Mouse (Mus musculus) kidney, postnatal 36 days (tissue): Measurements from ENCODE around the gene Cep128.

Experiments
- DNase-seq, 2 experiments: peaks; one replicate each; pipeline ENCODE4 v3.0.0; 2021 to 2022; ENCODE audit warnings: mixed read lengths in 2 of 2

The Cep128 gene

DNA sequence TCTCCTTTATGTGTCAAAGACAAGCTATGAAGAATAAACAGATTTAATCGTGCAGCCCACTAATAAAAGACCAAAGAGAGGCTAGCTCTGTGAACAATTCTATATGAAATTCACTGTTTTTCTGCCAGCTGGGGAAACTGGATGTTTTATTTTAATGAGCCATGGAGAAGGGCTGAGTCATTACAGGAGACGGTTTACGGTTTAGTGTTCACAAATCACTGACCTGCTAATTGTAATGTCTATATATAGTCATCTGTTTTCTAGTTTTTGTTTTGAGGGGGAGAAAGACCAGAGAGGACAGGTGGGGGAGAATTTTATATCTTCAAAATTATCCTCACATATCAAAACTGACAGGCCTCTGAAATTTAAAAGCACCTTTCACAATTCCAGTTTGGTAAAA lies 212.6 kb downstream of the Cep128 start:
- no peak for DNase-seq

DNA sequence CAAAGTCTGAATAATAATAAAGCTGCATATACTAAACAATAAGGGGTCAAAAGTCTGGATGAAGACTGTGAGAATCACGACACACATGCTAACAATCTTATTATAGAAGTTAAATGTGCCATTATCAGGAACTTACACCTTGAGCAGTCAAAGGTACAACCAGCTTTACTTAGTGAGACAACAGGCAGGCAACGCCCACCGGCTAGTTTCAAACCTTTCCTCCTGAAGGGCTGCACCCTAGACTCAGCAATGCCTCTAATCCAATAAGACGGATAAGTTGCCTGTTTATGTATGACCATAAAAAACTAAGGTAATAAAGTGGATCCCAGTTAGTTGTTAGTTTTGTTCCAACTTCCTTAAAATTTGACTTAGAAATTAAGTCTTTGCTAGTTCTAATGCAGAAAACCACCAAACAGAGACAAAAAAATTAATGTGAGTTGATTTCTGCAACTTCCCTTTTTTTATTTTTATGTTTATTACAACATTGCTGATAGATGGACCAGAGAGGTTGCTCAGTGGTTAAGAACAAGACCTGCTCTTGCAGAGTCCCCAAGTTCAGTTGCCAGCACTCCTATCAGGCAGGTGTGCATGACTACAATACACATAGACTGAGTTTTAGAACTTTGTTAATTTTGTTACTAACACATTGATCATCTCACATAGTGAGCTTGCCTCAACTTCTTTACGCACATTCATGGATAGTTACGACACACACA lies 223.0 kb downstream of the Cep128 start:
- no peak for DNase-seq

DNA sequence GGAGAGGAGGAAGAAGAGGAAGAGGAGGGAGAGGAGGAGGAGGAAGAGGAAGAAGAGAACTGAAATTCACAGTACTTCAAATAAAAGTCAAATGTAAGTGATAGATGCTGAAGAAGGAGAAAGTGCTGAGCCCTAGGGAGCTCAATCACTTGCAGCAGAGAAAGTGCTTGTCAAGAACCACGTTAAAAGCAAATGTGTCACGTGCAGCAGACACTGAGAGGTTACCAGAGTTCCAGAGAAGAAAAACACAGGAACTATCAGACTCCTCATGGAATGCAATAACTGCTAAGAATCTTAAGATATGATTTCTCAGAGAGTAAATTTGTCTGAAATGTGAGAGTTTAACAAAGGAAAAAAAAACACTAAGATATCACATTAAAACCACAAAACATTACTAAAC lies 225.7 kb downstream of the Cep128 start:
- no peak for DNase-seq

DNA sequence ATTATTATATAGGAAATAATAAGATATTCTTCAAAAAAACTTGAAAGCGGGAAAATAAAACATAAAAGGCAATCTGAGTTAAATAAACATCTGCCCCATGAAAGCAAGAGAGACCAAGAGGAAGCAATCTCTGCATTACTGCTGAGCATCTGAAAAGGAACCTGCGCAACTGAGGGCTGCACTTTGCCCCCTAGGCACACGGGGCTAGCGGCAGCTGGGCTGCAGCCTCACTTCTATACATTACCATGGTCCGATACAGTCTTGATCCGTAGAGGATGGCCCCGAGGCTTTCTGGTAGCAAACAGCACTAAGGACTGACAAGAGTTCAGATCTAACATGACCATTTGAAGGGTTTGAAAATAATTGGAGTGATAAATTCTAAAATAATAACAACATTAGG lies 230.2 kb downstream of the Cep128 start:
- DNase-seq, result no peak

DNA sequence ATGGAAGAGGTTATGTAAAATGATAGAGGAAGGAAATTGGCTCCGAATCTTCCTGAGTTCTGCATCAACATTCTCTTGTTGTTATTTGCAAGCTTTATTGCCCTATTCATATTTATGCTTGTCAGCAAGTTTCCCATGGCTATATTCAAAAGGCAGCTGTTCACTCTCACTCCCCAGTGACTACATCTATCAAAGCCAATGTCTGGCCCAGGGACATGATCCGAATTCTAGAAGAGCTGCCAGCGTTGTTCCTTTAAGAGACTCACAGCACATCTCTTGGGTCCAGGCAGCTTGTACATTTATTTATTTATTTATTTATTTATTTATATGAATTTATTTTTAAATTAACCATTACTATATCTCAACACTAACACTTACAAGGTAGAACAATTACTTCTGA lies 235.1 kb downstream of the Cep128 start:
- DNase-seq, result no peak

DNA sequence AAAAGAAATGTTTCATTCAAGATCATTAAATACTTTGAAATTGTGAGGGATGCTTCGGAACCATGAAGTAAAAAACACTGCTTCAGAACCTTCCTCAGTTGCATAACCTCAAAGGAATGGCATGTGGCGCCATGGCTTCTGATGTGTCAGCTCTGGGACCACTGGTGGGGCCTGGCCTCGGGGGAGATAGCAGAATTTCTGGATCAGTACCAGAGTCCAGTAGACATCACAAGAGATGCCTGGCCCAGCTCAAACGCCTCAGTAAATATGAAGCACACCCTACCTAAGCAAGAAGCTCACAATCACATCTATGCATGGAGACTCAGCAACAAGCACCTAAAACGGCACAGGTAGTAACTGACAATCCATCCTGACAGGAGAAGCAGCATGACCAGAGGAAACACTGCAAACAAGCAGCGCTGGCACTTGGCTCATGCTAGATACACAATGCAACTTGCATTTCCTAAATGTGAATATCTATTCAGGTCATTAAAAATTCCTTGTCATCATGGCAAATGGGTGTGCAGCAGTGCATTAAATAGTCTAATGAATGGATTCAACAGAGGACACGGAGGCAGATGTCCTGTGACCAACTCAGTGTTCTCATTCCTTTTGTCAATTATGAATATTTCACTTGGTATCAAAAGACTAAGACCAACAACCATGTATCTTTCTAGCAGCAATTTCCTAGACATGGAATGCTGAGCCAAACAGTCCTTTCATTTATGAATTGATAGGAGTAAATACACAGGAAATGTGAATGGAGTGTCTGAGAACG lies 249.3 kb downstream of the Cep128 start:
- no peak for DNase-seq

DNA sequence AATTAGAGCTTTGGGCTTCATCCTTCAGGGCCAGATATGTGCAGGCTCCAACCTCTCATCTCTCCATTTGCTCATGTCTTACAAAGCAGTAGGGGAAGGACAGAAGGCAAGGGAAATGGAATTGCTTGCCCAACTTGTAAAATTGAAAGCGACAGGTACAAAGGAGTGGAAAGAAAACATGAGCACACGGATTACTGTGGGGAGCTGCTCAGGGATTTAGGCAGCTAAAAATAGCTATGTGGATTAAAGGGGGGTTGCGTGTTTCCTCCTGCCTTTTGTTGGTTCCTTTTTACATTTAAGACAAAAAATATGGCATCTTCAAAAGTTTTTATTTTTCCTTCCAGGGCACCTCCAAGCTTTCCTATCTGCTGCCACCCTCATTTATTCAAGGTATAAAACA lies 269.2 kb downstream of the Cep128 start:
- DNase-seq, result no peak

DNA sequence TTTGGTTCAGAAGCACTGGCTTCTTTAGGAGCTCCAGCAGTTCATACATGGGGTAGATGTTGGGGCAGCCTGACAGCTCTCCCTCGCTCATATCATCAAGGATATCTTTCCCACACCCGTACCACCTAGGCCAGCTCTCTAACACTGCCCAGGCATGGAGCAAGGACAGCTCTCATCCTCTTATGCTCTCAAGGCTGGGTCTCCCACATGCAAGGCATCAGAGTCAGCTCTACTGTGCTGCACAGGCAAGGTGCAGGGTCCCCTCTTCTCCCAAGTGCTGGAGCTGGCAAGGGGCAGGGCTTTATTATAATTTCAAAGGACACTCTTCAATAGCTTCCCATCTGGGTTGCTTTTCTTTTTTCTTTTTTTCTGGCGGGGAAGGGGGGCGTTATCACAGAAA lies 280.9 kb downstream of the Cep128 start:
- no peak for DNase-seq

DNA sequence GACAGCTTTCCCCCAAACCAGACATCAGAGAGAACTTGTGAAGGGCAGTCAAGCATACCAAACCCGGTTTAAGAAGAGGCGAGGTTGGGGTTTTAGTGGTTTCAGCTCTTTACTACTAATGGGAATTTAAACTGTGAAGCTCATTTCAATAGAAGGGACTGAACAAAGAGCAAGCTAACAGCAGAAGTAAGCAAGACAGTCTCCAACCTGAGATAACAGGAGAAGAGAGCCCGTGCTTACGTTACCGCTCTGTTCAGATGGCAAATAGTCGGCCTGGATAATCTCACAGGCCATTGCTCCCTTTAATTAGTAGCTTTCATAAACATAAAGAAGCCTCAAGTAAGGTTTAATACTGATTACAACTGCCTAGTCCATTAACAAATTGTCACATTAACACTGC lies 286.3 kb downstream of the Cep128 start:
- DNase-seq, result no peak

DNA sequence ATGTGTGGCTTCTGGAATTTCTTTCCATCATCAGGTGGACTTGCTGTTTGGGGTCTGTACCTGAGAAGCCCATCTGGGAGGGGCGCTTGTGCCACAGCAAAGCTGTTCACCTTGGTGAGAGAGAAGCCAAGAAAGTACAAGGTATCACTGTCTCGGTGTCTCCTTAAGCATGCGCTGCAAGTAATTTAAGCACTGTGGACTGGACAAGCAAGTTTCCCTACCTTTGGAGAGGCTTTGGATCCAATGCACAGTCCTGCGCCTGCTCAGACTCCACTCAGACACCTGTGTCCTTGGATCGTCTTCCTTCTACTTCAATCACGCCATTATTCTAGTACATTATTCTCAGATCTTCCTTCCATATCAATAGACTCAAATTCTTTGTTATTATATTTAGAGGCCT lies 288.0 kb downstream of the Cep128 start:
- DNase-seq, result no peak

DNA sequence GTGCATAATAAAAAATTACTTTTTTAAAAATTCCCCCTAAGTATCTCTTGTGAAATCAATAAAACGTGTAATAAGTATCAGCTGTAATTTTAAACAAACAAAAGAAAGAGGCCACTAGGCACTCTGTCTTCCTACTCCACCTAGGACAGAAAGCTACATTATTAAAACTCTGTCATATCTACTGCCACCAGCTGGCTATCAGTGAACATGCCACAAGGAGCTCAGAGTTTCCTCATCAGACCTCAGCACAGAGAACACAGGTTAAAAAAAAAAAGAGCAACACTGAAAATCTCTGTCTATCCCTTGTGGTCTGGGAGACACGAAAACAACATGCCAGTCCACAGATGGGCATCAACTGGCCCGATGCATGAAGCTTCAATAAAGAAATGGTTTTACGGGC lies 295.9 kb downstream of the Cep128 start:
- no peak for DNase-seq

DNA sequence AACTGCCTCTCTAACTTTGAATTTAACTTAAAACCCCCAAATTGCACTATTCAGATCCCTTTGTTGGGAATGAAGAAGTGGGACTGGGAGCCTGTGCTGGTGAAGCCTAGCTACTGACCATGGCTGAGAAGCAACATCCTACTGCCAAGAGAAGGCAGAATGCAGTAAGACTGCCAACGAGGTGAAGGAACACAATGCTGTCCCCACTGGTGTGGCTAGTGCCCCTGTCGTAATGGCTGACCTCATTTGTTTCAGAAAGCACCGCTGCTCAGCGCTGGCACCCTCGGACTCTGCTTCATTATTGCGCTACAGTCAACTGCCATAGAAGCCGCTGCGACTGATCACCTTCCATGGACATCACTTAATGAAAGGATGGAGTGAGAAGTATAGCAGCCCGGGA lies 298.2 kb downstream of the Cep128 start:
- no peak for DNase-seq

DNA sequence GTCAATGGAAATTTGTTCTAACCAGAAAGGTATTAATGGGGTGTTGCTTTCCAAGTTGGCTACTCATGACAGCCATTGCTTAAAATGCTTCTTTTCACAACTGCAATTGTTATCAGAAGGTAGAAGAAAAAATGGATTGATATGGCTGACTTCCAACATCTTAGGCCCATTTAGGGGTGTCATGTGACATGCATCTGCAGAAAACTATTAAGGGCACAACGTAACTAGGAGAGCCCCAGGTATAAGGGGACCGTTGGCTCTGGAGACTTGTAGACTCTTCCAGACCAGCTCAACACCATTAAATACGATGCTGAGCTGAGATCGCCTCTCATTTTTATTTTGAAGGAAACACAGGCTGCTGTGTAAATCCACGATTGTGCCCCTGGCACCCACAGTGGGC lies 308.6 kb downstream of the Cep128 start:
- no peak for DNase-seq

DNA sequence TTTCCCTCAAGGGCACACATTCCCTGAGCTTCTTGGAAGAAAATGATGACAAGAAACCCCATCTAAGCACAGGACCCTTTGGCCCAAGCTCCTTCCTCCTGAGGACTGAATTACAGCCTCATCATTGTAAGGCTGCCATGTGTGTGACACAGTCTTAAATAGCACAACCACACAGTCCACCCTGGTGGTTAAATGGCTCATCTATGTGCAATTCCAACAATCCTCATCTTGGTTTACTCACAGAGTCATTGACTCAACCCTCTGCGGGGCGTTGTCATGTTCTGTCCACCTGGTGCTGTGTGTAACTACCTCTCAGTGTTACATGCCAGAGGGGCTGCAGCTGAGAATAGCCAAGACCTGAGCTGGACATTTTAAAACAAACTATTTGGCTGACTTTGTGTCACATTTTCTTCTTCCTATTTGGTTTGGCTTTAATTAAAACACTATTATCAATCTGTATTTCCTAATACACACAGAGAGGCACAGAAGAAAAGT lies 313.6 kb downstream of the Cep128 start:
- DNase-seq, result no peak

DNA sequence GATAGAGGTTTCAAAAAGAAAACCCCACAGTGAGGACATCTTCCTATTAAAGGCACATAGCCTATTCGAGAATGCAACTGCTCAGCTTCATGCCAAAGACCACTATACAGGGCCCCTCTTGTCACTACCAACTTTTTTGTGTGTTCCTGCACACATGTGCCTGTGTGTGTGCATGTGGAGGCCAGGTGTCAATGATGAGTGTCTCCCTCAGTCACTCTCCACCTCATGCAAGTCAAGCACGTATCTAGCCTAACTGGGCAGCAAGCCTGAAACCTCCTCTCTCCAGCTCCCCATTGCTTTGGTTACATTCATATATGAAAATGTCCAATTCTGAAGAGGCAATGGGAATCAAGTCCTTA lies 317.1 kb downstream of the Cep128 start:
- no peak for DNase-seq

DNA sequence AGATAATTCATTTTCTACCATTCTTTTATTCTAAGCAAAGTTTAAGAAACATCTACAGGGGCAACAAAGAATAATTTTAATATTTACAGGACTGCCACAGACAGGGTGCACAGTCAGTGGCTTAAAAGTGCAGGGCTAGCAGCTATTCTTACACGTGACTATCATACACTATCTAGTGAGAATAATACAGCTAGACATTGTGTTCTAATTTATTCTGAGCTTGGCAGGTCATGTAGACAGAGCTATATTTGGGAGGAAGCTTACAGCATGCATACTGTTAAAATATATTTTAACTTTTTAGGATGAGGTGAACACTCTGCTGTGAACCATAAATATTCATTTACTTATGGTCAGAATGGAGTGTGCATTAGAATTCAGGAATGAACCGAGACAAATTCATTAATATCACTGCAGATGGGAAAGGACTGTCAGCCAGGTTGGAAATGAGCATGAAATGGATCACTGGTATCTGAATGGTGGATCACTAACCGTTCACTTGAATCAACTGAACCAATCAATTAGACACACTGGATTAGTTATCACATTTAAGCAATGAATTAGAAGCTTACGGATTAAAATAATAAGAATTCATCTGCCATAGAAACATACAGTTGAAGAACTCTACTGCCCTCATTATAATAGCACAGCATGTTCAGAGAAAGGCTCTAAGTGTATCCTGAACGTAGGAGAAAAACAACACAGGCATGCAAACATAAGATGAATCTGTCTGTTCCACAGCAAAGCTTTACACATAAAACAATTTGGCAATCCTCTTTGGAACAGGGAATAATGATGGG lies 317.7 kb downstream of the Cep128 start:
- DNase-seq, result no peak

DNA sequence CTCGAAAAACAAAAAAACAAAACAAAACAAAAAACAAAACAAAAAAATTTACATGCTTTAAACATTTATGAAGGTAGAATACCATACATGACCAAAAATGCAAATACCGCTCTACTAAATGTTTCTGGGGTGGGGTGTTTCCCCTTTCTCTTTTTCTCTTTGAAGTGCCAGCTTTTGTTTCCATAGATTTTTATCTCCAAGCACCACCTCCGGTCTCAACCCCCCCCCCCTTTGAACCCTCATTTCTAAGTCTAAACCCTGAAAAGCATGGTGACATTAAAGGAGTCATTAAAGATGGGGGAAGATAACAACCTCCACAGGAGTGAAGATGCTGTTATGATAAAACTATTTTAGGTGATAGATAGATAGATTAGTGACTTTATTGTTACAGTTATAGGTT lies 318.8 kb downstream of the Cep128 start:
- no peak for DNase-seq

DNA sequence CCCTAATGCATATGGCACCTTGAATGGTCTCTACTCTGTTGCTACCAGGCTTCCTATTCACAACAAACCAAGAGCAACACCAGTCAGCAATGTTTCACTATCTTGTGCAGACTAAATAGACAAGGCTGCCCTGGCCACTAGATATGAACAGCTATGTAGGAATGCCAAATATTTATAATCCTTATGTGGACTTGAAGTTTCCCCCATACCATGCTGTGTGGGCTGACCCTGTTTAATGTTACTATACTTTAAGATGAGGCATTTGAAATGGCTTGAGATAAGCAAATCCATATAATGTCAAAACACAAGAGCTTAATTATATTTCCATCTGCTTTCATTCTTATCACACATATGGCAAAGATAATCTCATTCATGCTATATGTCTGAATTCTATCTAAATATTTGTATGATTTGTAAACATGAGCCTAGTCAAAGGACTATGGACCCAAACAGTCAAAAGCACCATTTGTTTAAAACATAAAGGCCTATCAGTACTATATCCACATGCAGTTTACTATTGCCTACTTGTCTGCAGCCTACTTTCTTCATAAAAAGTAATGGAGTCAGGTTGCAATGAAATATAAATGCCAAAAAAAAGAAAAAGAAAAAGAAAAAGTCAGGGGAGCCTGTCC lies 319.7 kb downstream of the Cep128 start:
- no peak for DNase-seq

DNA sequence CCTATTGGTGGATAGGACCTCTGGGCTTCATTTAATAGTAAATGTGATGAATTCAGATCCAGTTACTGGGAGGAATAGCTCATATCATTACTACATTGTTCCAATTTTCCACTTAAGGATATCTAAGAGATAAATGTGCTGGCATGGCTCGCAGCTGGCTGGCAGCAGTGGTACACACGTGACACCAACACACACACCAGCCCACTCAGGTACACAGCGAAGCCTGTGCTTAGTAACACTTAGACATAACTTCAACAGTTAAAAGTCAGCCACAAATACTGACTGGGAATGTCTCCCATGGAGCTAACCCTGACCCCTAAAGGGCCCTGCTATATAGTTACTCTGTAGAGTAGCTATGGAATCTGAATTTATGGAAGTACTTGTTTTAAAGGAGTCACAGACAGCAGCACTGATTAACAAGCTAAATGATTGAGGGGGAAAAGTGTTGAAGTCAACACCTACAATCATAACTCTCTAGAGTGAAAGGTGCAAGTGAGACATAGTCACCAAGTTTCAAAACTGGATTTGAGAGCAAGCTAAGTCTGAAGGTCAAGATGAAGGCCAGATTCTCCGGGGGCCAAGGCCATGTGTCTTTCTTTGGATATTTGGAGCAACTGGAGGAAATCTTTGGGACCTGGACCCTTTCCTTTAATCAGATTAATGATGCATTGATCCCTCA lies 320.7 kb downstream of the Cep128 start:
- no peak for DNase-seq

DNA sequence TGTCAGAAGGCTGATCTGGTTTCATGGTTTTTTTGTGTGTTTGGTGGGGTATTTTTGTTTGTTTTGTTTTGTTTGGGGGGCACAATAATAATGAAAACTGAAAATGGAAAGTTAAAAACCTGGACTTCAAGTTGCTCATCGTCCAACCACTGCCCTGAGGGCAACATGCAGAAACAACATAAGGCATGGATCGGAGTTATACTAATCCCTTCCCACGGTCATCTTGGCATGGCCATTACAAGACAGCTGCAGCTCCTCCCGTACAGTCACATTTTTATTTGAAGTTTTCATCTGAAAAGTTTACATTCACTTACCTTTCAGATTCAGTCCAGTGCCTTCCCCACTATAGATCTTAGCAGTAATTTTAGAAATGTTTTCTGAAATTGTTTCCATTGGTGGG lies 321.5 kb downstream of the Cep128 start:
- DNase-seq, result no peak

DNA sequence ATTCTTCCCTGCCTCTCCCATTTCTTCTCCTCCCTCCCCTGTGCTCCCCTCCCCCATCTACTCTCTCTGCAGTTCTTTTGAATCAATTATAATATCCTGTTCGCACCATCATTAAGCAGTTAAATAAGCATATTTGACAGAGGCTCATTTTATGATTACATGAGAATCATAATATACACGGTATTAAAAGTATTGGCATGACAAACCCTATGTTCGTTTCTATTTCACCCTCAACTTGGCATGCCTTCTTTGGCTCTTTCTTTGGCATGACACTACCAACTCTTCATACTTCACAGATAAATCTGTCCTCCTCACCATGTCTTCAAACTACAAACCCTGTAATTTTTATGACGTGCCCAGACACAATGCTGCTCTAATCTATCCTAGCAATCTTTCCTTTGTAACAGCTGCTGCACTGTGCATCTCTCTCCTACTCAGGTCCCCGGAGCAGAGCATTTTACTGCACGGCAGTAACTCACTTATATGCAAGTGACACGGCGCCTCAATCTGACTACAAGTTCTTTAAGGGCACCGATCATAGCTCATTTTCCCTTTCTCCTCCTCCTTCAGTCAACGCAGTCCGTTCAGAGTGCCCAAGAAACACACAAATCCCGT lies 324.4 kb downstream of the Cep128 start:
- no peak for DNase-seq

DNA sequence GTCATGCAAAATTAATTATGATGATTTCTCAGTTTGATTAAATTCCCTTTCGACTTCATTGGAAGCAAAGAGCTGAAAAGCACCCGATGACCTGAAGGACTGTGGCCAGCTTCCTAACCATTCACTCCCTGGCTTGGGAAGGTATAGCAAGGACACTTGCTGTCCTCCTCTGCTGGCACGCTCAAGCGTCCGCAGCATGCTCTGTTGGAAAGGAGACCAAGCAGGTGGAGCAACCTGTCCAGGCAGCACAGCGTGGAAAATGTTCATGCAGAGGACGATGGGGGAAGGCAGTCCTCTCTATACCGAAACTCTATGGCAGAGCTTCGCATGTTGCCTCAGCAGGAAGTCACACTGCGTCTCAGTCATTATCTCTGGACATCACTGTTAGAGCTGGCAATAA lies 327.3 kb downstream of the Cep128 start:
- no peak for DNase-seq
